In genomic region chr5:107960532-107961202, GRCm38 (mm10) we compare ENCODE assay signal across 10 mouse cellular contexts. TPM values are rescaled to one million over a fixed set of nuclear protein-coding genes. Genes with fewer than 3 reads are reported as not detected.
DNase-seq lines count a peak whose midpoint lies in the region; ATAC-seq and TF ChIP-seq lines count a peak whose summit lies in the region.
"Had no signal": no experiment of that assay in that cellular context is flagged by ENCODE, and none has a peak within 500 bp of the region (broad histone marks: within the 10 kb centered on the region; RNA-seq: fewer than 3 reads in every experiment).

No protein-coding gene starts in this region.

- no peak overlapping the region for H3K4me3 ChIP-seq in layer of hippocampus, adult 2 months
- peak overlapping the region; percentile 25 for H3K4me3 ChIP-seq in heart, adult 2 months
- 0 out of 2 replicates have a peak overlapping the region, but pooled peaks have one; percentile 1 for H3K4me3 ChIP-seq in lung, embryonic 15.5 days
- no peak overlapping the region for H3K4me3 ChIP-seq in hindbrain, embryonic 14.5 days (replicated peaks; ENCODE audit: low read length)
- H3K4me3 ChIP-seq: embryonic facial prominence, embryonic 12.5 days; neural tube, embryonic 13.5 days had no signal

- H3K79me2 ChIP-seq in heart, adult 2 months (replicated peaks; ENCODE audit: control insufficient read depth, insufficient read depth, low read length), result no peaks in the 10 kb centered on the region

- 0 out of 2 replicates have a peak, but pooled peaks have one; percentile 8 for ATAC-seq in lung, embryonic 15.5 days (ENCODE audit: borderline replicate concordance, extremely low read depth, low FRiP score, low TSS enrichment)
- no peak for ATAC-seq in hindbrain, embryonic 14.5 days (ENCODE audit: low FRiP score)

- peaks cover 5% of the 10 kb centered on the region for H3K4me1 ChIP-seq in heart, adult 2 months (ENCODE audit: control insufficient read depth, insufficient read depth, low read length)
- H3K4me1 ChIP-seq in lung, embryonic 15.5 days, result peaks cover 14% of the 10 kb centered on the region
- H3K4me1 ChIP-seq in hindbrain, embryonic 14.5 days (replicated peaks; ENCODE audit: control insufficient read depth, insufficient read depth, low read length), result 0 out of 2 replicates have a peak, but pooled peaks cover 4% of the 10 kb centered on the region

- WGBS in heart, adult 2 months, result 29% methylated on average over 14 of the region's 14 CpGs
- 41% methylated on average over 14 of the region's 14 CpGs for WGBS in lung, embryonic 15.5 days
- WGBS in hindbrain, embryonic 14.5 days, result 76% methylated on average over 14 of the region's 14 CpGs

- no peaks in the 10 kb centered on the region for H3K36me3 ChIP-seq in heart, adult 2 months (ENCODE audit: control insufficient read depth, insufficient read depth, low read length)
- no peaks in the 10 kb centered on the region for H3K36me3 ChIP-seq in lung, embryonic 15.5 days
- H3K36me3 ChIP-seq in hindbrain, embryonic 14.5 days (replicated peaks; ENCODE audit: control insufficient read depth, insufficient read depth), result no peaks in the 10 kb centered on the region
- H3K36me3 ChIP-seq: embryonic facial prominence, embryonic 12.5 days; neural tube, embryonic 13.5 days had no signal

- H3K9ac ChIP-seq in heart, adult 2 months (ENCODE audit: low read depth, low read length), result peak overlapping the region; percentile 52
- no peak overlapping the region for H3K9ac ChIP-seq in lung, embryonic 15.5 days
- no peak overlapping the region for H3K9ac ChIP-seq in hindbrain, embryonic 14.5 days
- H3K9ac ChIP-seq: embryonic facial prominence, embryonic 12.5 days; neural tube, embryonic 13.5 days had no signal

- no peak for TF ChIP-seq CTCF in layer of hippocampus, adult 2 months (conservative IDR thresholded peaks at IDR 0.05)
- TF ChIP-seq CTCF in heart, adult 2 months (IDR thresholded peaks at IDR 0.05), result no peak

- H3K27ac ChIP-seq in layer of hippocampus, adult 2 months, result peak overlapping the region; percentile 68
- H3K27ac ChIP-seq in heart, adult 2 months, result no peak overlapping the region; the same call in 1 of the 2 replicates
- no peak overlapping the region for H3K27ac ChIP-seq in lung, embryonic 15.5 days
- H3K27ac ChIP-seq in hindbrain, embryonic 14.5 days, result no peak overlapping the region
- H3K27ac ChIP-seq: embryonic facial prominence, embryonic 12.5 days; neural tube, embryonic 13.5 days had no signal

- DNase-seq in layer of hippocampus, adult 2 months (ENCODE audit: low spot score in 2 of 2), result no peak
- no peak for DNase-seq in layer of hippocampus, adult 8-10 months (ENCODE audit: low spot score in 2 of 2)
- DNase-seq in heart, adult 2 months, result peak; percentile 34 to 58
- DNase-seq in thymus, postnatal 14 days, result peak; percentile 42
- DNase-seq in layer of hippocampus, adult 18-20 months (ENCODE audit: low spot score in 2 of 2), result no peak
- DNase-seq in hindbrain, embryonic 14.5 days (ENCODE audit: low spot score), result no peak
- DNase-seq in left cerebral cortex, postnatal 14 days (ENCODE audit: low spot score in 2 of 2), result no peak

- intact Hi-C loops in heart, adult 2 months (cut with DNase I), result no loop called here
- intact Hi-C loops in left cerebral cortex, postnatal 14 days (cut with DNase I), result no loop called here

- no peaks in the 10 kb centered on the region for H3K27me3 ChIP-seq in heart, adult 2 months (ENCODE audit: control insufficient read depth, insufficient read depth, low read length)
- H3K27me3 ChIP-seq in lung, embryonic 15.5 days, result no peaks in the 10 kb centered on the region
- H3K27me3 ChIP-seq in hindbrain, embryonic 14.5 days (ENCODE audit: control insufficient read depth, insufficient read depth, low read length), result no peaks in the 10 kb centered on the region
- H3K27me3 ChIP-seq: embryonic facial prominence, embryonic 12.5 days; neural tube, embryonic 13.5 days had no signal

- no peaks in the 10 kb centered on the region for H3K9me3 ChIP-seq in lung, embryonic 15.5 days
- no peaks in the 10 kb centered on the region for H3K9me3 ChIP-seq in hindbrain, embryonic 14.5 days (ENCODE audit: control insufficient read depth, low read length)
- H3K9me3 ChIP-seq: embryonic facial prominence, embryonic 12.5 days; neural tube, embryonic 13.5 days had no signal

- no peak for TF ChIP-seq EP300 in heart, adult 2 months (IDR thresholded peaks at IDR 0.05; ENCODE audit: insufficient read depth, low read depth, low read length)

- H3K4me2 ChIP-seq in lung, embryonic 15.5 days, result peak overlapping the region; percentile 40
- H3K4me2 ChIP-seq in hindbrain, embryonic 14.5 days (replicated peaks), result no peak overlapping the region
- H3K4me2 ChIP-seq: embryonic facial prominence, embryonic 12.5 days; neural tube, embryonic 13.5 days had no signal

- no peak for TF ChIP-seq POLR2A in heart, adult 2 months (IDR thresholded peaks at IDR 0.05; ENCODE audit: insufficient read depth, low read depth, low read length)

RNA-seq across cellular contexts. Expression of gene Fam69a, which starts 26.2 kb away (rescaled TPM):
- 10 to 100 TPM; 36.2 to 40.0 TPM for total RNA-seq in layer of hippocampus, adult 2 months (2021)
- total RNA-seq in layer of hippocampus, adult 8-10 months (2022), result 10 to 100 TPM; 32.3 to 39.6 (median 35.2) TPM
- 10 to 100 TPM; 12.9 to 13.1 TPM for total RNA-seq in heart, adult 2 months (2021)
- 1.5 and 2.8 TPM in 2 replicates for polyA plus RNA-seq in heart, adult 2 months (2012; rRNA removed)
- 22.0 and 22.7 TPM in 2 replicates for polyA plus RNA-seq in lung, embryonic 15.5 days (2015; fragmentation: Nextera tagmentation; extraction: Ambion mirVana)
- 10 to 100 TPM; 28.3 to 35.2 TPM for total RNA-seq in layer of hippocampus, adult 18-20 months (2021)
- 68.0 and 70.4 TPM in 2 replicates for polyA plus RNA-seq in hindbrain, embryonic 14.5 days (2014; fragmentation: Nextera tagmentation; extraction: Ambion mirVana)
- total RNA-seq in left cerebral cortex, postnatal 14 days (2021), result 10 to 100 TPM; 42.3 to 47.3 TPM

Comparison
In these comparisons a context has a peak if more than half of its experiments do, and no peak if none do; other contexts are left out.
1. DNase-seq: peak in heart, adult 2 months (2 of 2) and thymus, postnatal 14 days (single experiment); none in layer of hippocampus, adult 2 months (0 of 2), layer of hippocampus, adult 8-10 months (0 of 2), layer of hippocampus, adult 18-20 months (0 of 2), hindbrain, embryonic 14.5 days (single experiment) and left cerebral cortex, postnatal 14 days (0 of 2).
2. H3K4me3 ChIP-seq: peak in heart, adult 2 months (single experiment) and lung, embryonic 15.5 days (single experiment); none in layer of hippocampus, adult 2 months (single experiment) and hindbrain, embryonic 14.5 days (single experiment).